Mouse (Mus musculus): Measurements from ENCODE around the gene Egflam. TPM values are rescaled to one million over a fixed set of nuclear protein-coding genes. Genes with fewer than 3 reads are reported as not detected.

Egflam gene
- polyA plus RNA-seq, 2 experiments, result 12.3 to 14.1 TPM

DNA sequence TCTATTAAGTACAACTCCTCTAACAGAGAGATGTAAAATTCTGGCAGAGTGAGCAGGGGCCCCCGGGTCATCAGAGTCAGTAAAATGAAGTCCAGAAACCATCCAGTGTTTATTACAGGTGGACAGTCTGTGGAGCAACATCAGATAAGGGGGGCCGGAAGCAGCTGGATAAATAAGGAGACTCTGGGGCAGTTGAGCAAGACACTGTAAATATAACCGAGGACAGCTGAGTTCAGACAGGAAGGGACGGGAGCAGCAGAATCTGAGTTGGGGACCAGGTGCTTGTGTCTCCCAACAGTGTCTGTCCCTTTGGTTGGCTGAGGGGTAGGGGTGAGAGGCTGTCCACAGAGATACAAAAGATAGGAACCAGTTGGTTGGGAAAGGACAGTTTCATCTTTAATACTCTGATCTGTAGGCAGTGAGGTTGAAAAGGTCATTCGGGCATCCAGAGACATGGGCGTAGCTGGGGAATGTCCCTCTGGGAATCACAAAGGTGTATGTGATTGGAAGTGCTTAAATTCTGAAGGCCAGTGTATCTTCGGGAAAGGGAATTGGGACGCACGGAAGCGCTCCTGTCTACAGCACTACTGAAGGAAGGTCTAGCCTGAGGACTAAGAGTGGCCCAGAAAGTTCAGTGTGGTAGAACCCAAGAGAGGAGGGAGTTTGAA lies 230.8 kb downstream of the Egflam start:
- 86% methylated on average over 10 of the region's 10 CpGs for WGBS
- TF ChIP-seq POLR2A (IDR thresholded peaks at IDR 0.05; ENCODE audit: borderline replicate concordance, extremely low read depth, insufficient read depth, insufficient read length), result no peak
- Histone ChIP-seq H3K27me3 (ENCODE audit: control insufficient read depth, insufficient read depth, low read length) (no peaks in the 10 kb centered on the region), H3K4me1 (ENCODE audit: control insufficient read depth, insufficient read depth, low read length) (peaks cover 3% of the 10 kb centered on the region; the same call in 1 of the 2 replicates), H3K4me3 (replicated peaks; ENCODE audit: low read length) (no peak overlapping the region), H3K27ac (replicated peaks; ENCODE audit: low read depth, low read length) (no peak overlapping the region), H3K9ac (ENCODE audit: low read depth, low read length, severe bottlenecking) (no peak overlapping the region), H3K4me2 (replicated peaks; ENCODE audit: low read depth, low read length, severe bottlenecking) (no peak overlapping the region), H3K9me3 (ENCODE audit: control insufficient read depth, low read length) (no peaks in the 10 kb centered on the region), H3K36me3 (ENCODE audit: control insufficient read depth, insufficient read depth, low read length) (peaks cover 31% of the 10 kb centered on the region)
- DNase-seq (ENCODE audit: low spot score), result no peak
- no peak for ATAC-seq (ENCODE audit: low FRiP score, low read depth)

DNA sequence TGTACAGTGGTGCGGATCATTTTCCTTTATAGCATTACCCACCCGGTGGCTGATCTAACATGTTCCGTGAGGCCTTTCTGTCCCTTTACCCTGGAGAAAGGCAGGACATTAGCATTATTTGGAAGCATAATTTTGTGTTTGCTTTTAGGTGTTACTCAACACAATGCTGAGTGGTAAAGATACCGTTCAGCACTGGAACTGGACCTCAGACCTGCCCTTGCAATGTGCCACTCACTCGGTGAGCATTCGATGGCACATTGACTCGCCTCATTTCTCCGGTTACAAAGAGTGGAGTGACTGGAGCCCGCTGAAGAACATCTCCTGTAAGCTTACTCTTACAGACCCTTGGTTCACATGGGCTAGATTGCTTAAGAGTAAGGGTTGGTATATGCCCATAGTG lies 231.5 kb downstream of the Egflam start:
- 92% methylated on average over 9 of the region's 9 CpGs for WGBS
- H3K36me3 ChIP-seq (ENCODE audit: control insufficient read depth, insufficient read depth, low read length), result peaks cover 34% of the 10 kb centered on the region
- ATAC-seq (ENCODE audit: low FRiP score, low read depth) (no peak), DNase-seq (ENCODE audit: low spot score) (no peak)
- H3K4me1 ChIP-seq (ENCODE audit: control insufficient read depth, insufficient read depth, low read length), result peaks cover 3% of the 10 kb centered on the region; the same call in 1 of the 2 replicates
- H3K9ac ChIP-seq (ENCODE audit: low read depth, low read length, severe bottlenecking), result no peak overlapping the region
- no peak overlapping the region for H3K4me2 ChIP-seq (replicated peaks; ENCODE audit: low read depth, low read length, severe bottlenecking)
- H3K4me3 ChIP-seq (replicated peaks; ENCODE audit: low read length), result no peak overlapping the region
- TF ChIP-seq POLR2A (IDR thresholded peaks at IDR 0.05; ENCODE audit: borderline replicate concordance, extremely low read depth, insufficient read depth, insufficient read length), result no peak
- H3K27me3 ChIP-seq (ENCODE audit: control insufficient read depth, insufficient read depth, low read length), result no peaks in the 10 kb centered on the region
- no peak overlapping the region for H3K27ac ChIP-seq (replicated peaks; ENCODE audit: low read depth, low read length)
- no peaks in the 10 kb centered on the region for H3K9me3 ChIP-seq (ENCODE audit: control insufficient read depth, low read length)

DNA sequence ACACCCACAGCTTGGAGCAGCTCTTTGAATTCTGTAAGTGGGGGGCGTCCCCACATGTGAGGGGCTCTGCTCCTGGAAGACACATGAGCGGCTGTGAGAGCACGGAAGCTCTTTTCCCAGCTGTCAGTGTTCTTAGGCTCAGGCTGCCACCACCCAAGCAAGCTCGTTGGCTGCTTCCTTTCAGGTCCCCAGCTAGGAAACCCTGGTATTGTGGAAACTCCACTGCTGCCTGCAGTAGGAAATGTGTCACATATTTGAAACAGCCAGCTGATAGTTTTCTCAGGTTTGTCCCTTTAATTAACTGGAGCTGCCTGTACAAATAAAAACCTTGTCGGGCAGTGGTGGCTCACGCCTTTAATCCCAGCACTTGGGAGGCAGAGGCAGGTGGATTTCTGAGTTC lies 234.3 kb downstream of the Egflam start:
- Histone ChIP-seq H3K27me3 (ENCODE audit: control insufficient read depth, insufficient read depth, low read length) (no peaks in the 10 kb centered on the region), H3K9ac (ENCODE audit: low read depth, low read length, severe bottlenecking) (no peak overlapping the region), H3K9me3 (ENCODE audit: control insufficient read depth, low read length) (no peaks in the 10 kb centered on the region), H3K36me3 (ENCODE audit: control insufficient read depth, insufficient read depth, low read length) (peaks cover 34% of the 10 kb centered on the region), H3K4me3 (replicated peaks; ENCODE audit: low read length) (no peak overlapping the region), H3K27ac (replicated peaks; ENCODE audit: low read depth, low read length) (no peak overlapping the region), H3K4me1 (ENCODE audit: control insufficient read depth, insufficient read depth, low read length) (peaks cover 3% of the 10 kb centered on the region; the same call in 1 of the 2 replicates), H3K4me2 (replicated peaks; ENCODE audit: low read depth, low read length, severe bottlenecking) (no peak overlapping the region)
- 59% methylated on average over 6 of the region's 6 CpGs for WGBS
- no peak for ATAC-seq (ENCODE audit: low FRiP score, low read depth)
- no peak for DNase-seq (ENCODE audit: low spot score)
- no peak for TF ChIP-seq POLR2A (IDR thresholded peaks at IDR 0.05; ENCODE audit: borderline replicate concordance, extremely low read depth, insufficient read depth, insufficient read length)

DNA sequence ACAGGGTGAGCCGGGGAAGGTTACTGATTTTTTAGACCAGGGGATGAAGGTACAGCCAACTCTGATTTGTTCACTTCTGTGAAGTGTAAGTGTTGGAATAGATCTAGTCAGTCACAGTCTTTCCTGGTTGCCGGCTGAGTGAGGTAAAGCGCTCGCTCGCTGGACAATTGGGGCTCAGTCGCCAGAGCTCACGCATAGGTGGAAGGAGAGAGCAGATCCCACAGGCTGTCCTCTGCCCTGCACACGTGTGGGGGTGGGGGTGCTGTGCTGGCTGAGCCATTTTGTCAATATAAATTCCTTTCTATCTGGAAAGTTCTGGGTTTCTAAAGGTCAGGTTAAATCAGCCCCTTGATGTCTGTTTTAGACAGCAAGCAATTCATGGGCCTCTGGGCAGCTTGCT lies 237.9 kb downstream of the Egflam start:
- Histone ChIP-seq H3K36me3 (ENCODE audit: control insufficient read depth, insufficient read depth, low read length) (peaks cover 21% of the 10 kb centered on the region), H3K4me1 (ENCODE audit: control insufficient read depth, insufficient read depth, low read length) (peaks cover 3% of the 10 kb centered on the region; the same call in 1 of the 2 replicates), H3K9ac (ENCODE audit: low read depth, low read length, severe bottlenecking) (no peak overlapping the region), H3K4me3 (replicated peaks; ENCODE audit: low read length) (no peak overlapping the region), H3K27ac (replicated peaks; ENCODE audit: low read depth, low read length) (no peak overlapping the region), H3K9me3 (ENCODE audit: control insufficient read depth, low read length) (no peaks in the 10 kb centered on the region), H3K27me3 (ENCODE audit: control insufficient read depth, insufficient read depth, low read length) (no peaks in the 10 kb centered on the region), H3K4me2 (replicated peaks; ENCODE audit: low read depth, low read length, severe bottlenecking) (no peak overlapping the region)
- no peak for TF ChIP-seq POLR2A (IDR thresholded peaks at IDR 0.05; ENCODE audit: borderline replicate concordance, extremely low read depth, insufficient read depth, insufficient read length)
- DNase-seq (ENCODE audit: low spot score) (no peak), ATAC-seq (ENCODE audit: low FRiP score, low read depth) (no peak)
- WGBS, result 85% methylated on average over 8 of the region's 8 CpGs

DNA sequence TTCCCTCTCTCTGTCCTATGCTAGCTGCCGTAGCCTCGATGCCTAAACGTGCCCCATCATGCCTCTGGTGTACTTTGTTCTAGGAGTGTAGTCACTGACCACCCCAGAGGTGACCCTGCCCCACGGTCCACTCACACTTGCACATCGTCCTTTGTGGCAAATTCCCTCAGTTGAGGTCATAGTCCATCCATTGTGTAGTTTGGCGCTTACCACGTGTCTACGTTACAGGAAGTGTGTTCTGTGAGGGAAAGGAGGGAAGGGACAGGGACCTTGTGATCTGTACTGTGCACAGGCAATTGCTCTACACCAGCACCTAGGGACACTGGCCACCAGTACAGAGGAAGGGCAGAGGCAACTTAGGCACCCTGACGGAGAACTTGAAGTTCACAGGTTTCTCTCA lies 238.3 kb downstream of the Egflam start:
- no peak overlapping the region for H3K4me3 ChIP-seq (replicated peaks; ENCODE audit: low read length)
- H3K9ac ChIP-seq (ENCODE audit: low read depth, low read length, severe bottlenecking), result no peak overlapping the region
- no peak overlapping the region for H3K4me2 ChIP-seq (replicated peaks; ENCODE audit: low read depth, low read length, severe bottlenecking)
- no peaks in the 10 kb centered on the region for H3K9me3 ChIP-seq (ENCODE audit: control insufficient read depth, low read length)
- 93% methylated on average over 9 of the region's 9 CpGs for WGBS
- no peak overlapping the region for H3K27ac ChIP-seq (replicated peaks; ENCODE audit: low read depth, low read length)
- ATAC-seq (ENCODE audit: low FRiP score, low read depth) (no peak), DNase-seq (ENCODE audit: low spot score) (no peak)
- H3K4me1 ChIP-seq (ENCODE audit: control insufficient read depth, insufficient read depth, low read length), result 0 out of 2 replicates have a peak, but pooled peaks cover 3% of the 10 kb centered on the region
- H3K36me3 ChIP-seq (ENCODE audit: control insufficient read depth, insufficient read depth, low read length), result peaks cover 21% of the 10 kb centered on the region
- no peak for TF ChIP-seq POLR2A (IDR thresholded peaks at IDR 0.05; ENCODE audit: borderline replicate concordance, extremely low read depth, insufficient read depth, insufficient read length)
- H3K27me3 ChIP-seq (ENCODE audit: control insufficient read depth, insufficient read depth, low read length), result no peaks in the 10 kb centered on the region

All from limb, embryonic 14.5 days (tissue).